Mouse (Mus musculus) heart, embryonic 16.5 days (tissue): ENCODE measurements around the gene Fcho2. TPM values are rescaled to one million over a fixed set of nuclear protein-coding genes. Genes with fewer than 3 reads are reported as not detected.
"Not testable (repeated sequence)": the region's sequence is repeated elsewhere in the genome, so short reads cannot be mapped to it uniquely, and the experiment has no call there.

Source experiments
- ATAC-seq: fragments of 200-750 bp; cut with Nextera tagmentation; replicated peaks from 2 replicates; pipeline ENCODE4 v1.8.0; 2017; ENCODE audit warnings: moderate number of reproducible peaks; ENCODE audit not compliant: insufficient read depth, low FRiP score; ENCODE audit errors: extremely low read depth
- H3K27ac ChIP-seq: fragments of 300-500 bp; sonication (generic); 2 replicates; pipeline ENCODE4 v1.5.1; 2014; ENCODE audit warnings: mild to moderate bottlenecking, low read length, control low read depth, moderate library complexity
- H3K27me3 ChIP-seq: fragments of 300-500 bp; sonication (generic); 2 replicates; pipeline ENCODE4 v1.6.1; 2014; ENCODE audit warnings: low read length, mixed read lengths; ENCODE audit not compliant: control insufficient read depth, insufficient read depth
- H3K36me3 ChIP-seq: fragments of 300-500 bp; sonication (generic); 2 replicates; pipeline ENCODE4 v1.6.1; 2014; ENCODE audit not compliant: control insufficient read depth, insufficient read depth
- H3K4me1 ChIP-seq: fragments of 300-500 bp; sonication (generic); 2 replicates; pipeline ENCODE4 v1.6.1; 2014; ENCODE audit warnings: low read length, mixed read lengths; ENCODE audit not compliant: control insufficient read depth, insufficient read depth
- H3K4me2 ChIP-seq: fragments of 300-500 bp; sonication (generic); 2 replicates; pipeline ENCODE4 v1.6.1; 2014; ENCODE audit warnings: low read depth, mild to moderate bottlenecking, control low read depth, low read length
- H3K4me3 ChIP-seq: fragments of 300-500 bp; sonication (generic); 2 replicates; pipeline ENCODE4 v1.5.1; 2014; ENCODE audit warnings: mild to moderate bottlenecking, control low read depth, low read length
- H3K9ac ChIP-seq: fragments of 300-500 bp; sonication (generic); 2 replicates; pipeline ENCODE4 v1.6.1; 2014; ENCODE audit warnings: low read length, control low read depth
- H3K9me3 ChIP-seq: fragments of 300-500 bp; sonication (generic); replicated peaks from 2 replicates; pipeline ENCODE4 v1.6.1; 2016; ENCODE audit warnings: low read length; ENCODE audit not compliant: control insufficient read depth
- WGBS: fragments of 180-500 bp; shearing (Covaris S2); extraction: QIAGEN DNeasy Blood & Tissue Kit; methylation state at CpG from one replicate; pipeline ENCODE4 v1.1.7; 2014; 5-methylcytosine and 5-hydroxymethylcytosine counted together
- polyA plus RNA-seq: library from polyadenylated mRNA; unstranded; fragments of >200 nt; fragmentation: Nextera tagmentation; extraction: Ambion mirVana; gene quantifications from 2 replicates; pipeline ENCODE4 v1.2.1, GENCODE M21; 2015

The Fcho2 gene
- polyA plus RNA-seq, 1 experiment from 2014 or later = 28.2 TPM

DNA sequence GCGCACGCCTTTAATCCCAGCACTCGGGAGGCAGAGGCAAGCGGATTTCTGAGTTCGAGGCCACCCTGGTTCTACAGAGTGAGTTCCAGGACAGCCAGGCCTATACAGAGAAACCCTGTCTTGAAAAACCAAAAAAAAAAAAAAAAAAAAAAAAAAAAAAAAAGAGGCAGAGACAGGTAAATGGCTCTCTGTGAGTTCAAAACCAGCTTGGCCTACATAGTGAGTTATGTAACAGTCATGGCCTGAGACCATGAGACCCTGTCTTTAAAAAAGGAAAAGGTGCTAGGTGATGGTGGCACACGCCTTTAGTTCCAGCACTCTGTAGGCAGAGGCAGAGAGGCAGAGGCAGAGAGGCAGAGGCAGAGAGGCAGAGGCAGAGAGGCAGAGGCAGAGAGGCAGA, 13.8 kb upstream of the Fcho2 start:
- H3K27me3 ChIP-seq, H3K4me1 ChIP-seq, H3K9me3 ChIP-seq, H3K4me3 ChIP-seq, H3K27ac ChIP-seq, ATAC-seq, H3K36me3 ChIP-seq, H3K9ac ChIP-seq, H3K4me2 ChIP-seq: not testable (repeated sequence)
- 96% methylated on average over 6 of the region's 6 CpGs for WGBS

- WGBS = 72% methylated on average over 4 of the region's 4 CpGs
- no peak overlapping the region for H3K4me2 ChIP-seq
- H3K9ac ChIP-seq = no peak overlapping the region
- no peak for ATAC-seq
- no peaks in the 10 kb centered on the region for H3K9me3 ChIP-seq
- no peaks in the 10 kb centered on the region for H3K27me3 ChIP-seq
- H3K4me3 ChIP-seq = no peak overlapping the region
- no peaks in the 10 kb centered on the region for H3K36me3 ChIP-seq
- H3K4me1 ChIP-seq = no peaks in the 10 kb centered on the region
- H3K27ac ChIP-seq = no peak overlapping the region
Measured at GRCm38 (mm10) chr13:98825574-98825973, 10.3 kb upstream of the Fcho2 start.

DNA sequence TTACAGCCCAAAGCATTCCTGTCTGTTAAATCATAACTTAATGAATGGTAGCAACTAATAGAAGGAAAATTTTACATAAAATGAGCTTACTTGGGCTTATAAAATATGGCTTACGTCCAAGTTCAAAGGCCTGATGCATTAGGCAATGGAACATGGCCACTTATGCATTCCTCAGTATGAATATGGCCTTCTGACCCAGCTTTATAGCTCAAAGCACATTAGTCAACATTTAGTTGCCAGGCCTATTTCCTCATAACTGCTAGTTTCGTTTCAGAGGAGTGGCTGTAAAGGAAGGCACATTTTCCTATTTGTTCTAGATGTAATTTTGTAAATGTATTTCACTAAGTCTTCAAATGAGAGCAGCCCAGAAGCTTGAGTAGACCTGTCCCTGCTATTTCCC, 3.8 kb upstream of the Fcho2 start:
- Histone ChIP-seq H3K27ac (no peak overlapping the region), H3K4me1 (no peaks in the 10 kb centered on the region), H3K4me2 (no peak overlapping the region), H3K9ac (no peak overlapping the region), H3K4me3 (no peak overlapping the region), H3K36me3 (no peaks in the 10 kb centered on the region), H3K27me3 (no peaks in the 10 kb centered on the region), H3K9me3 (no peaks in the 10 kb centered on the region)
- 66% methylated on average over 2 of the region's 2 CpGs for WGBS
- no peak for ATAC-seq

DNA sequence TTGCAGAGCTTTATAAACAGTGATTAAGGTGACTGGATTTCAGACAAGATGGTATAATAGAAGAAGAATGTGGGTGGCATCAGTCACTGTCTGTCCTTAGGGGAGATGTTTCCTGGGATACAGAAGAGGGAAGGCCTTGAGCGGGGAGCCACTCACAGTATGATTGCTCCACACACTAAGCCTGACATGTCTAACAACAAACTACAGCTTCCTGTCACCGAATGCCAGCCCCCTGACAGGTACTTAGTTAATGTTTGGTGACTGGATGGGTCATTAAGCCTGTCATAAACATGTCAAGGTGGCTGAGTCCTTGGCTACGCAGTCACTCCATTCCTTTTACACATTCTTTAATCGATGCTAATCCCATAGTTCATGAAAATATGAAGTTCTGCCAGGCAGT, 3.0 kb upstream of the Fcho2 start:
- no peak overlapping the region for H3K4me3 ChIP-seq
- H3K27me3 ChIP-seq = no peaks in the 10 kb centered on the region
- H3K4me2 ChIP-seq = no peak overlapping the region
- H3K4me1 ChIP-seq = peaks cover 3% of the 10 kb centered on the region
- no peak for ATAC-seq
- H3K27ac ChIP-seq = no peak overlapping the region
- 77% methylated on average over 4 of the region's 4 CpGs for WGBS
- H3K9ac ChIP-seq = no peak overlapping the region
- no peaks in the 10 kb centered on the region for H3K9me3 ChIP-seq
- no peaks in the 10 kb centered on the region for H3K36me3 ChIP-seq

DNA sequence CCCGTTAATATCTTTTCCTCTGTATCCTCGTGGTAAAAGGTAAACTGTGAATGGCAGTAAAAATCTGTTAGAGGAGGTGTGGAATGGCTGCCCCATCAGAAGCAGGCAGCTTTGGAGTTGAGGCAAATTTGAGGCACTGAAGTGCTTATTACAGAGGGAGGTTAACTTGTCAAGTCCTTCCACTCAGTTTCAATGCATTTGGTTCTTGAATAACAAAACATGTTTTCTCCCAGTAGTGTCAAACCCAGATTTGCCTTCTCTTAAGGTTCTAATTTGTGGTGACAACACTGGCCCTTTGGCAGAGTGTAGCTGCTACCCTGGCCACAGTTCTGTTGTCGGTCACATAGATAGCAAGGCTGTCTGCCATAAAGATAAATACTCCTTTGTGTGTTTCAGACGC, 2.5 kb upstream of the Fcho2 start:
- no peak for ATAC-seq
- Histone ChIP-seq H3K27me3 (no peaks in the 10 kb centered on the region), H3K27ac (no peak overlapping the region), H3K4me3 (no peak overlapping the region), H3K4me1 (peaks cover 5% of the 10 kb centered on the region), H3K9me3 (no peaks in the 10 kb centered on the region), H3K36me3 (no peaks in the 10 kb centered on the region), H3K9ac (no peak overlapping the region), H3K4me2 (no peak overlapping the region)
- WGBS = 60% methylated on average over 4 of the region's 4 CpGs

DNA sequence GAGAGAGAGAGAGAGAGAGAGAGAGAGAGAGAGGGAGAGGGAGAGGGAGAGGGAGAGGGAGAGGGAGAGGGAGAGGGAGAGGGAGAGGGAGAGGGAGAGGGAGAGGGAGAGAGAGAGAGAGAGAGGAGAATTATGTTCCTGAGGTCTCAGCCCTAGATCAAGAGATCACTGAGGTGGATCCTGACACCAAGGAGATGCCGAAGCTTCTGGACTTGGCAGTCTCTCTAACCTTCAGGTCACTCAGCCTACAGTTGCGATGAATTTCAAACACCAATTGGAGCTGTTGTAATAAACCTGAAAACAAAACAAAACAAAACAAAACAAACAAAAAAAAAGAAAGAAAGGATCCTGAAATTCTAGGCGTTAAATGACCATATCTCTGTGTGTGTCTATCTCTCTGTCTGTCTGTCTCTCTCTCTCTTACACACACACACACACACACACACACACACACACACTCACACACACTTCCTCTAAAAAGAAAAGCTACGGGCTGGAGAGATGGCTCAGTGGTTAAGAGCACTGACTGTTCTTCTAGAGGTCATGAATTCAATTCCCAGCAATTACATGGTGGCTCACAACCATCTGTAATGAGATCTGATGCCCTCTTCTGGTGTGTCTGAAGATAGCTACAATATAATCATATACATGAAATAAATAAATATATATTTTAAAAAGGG, 1.9 kb upstream of the Fcho2 start:
- not testable (repeated sequence) for H3K4me3 ChIP-seq, H3K4me1 ChIP-seq, ATAC-seq, H3K27ac ChIP-seq, H3K9ac ChIP-seq, H3K4me2 ChIP-seq, H3K9me3 ChIP-seq, H3K27me3 ChIP-seq, H3K36me3 ChIP-seq
- WGBS = 74% methylated on average over 4 of the region's 4 CpGs

GRCm38 (mm10) chr13:98816571-98816970, 1.3 kb upstream of the Fcho2 start:
- peaks cover 8% of the 10 kb centered on the region for H3K4me1 ChIP-seq
- H3K4me2 ChIP-seq = no peak overlapping the region
- H3K9me3 ChIP-seq = no peaks in the 10 kb centered on the region
- no peaks in the 10 kb centered on the region for H3K36me3 ChIP-seq
- H3K27me3 ChIP-seq = no peaks in the 10 kb centered on the region
- no peak overlapping the region for H3K27ac ChIP-seq
- WGBS = 82% methylated on average over 9 of the region's 9 CpGs
- H3K4me3 ChIP-seq = no peak overlapping the region
- no peak overlapping the region for H3K9ac ChIP-seq
- ATAC-seq = no peak

DNA sequence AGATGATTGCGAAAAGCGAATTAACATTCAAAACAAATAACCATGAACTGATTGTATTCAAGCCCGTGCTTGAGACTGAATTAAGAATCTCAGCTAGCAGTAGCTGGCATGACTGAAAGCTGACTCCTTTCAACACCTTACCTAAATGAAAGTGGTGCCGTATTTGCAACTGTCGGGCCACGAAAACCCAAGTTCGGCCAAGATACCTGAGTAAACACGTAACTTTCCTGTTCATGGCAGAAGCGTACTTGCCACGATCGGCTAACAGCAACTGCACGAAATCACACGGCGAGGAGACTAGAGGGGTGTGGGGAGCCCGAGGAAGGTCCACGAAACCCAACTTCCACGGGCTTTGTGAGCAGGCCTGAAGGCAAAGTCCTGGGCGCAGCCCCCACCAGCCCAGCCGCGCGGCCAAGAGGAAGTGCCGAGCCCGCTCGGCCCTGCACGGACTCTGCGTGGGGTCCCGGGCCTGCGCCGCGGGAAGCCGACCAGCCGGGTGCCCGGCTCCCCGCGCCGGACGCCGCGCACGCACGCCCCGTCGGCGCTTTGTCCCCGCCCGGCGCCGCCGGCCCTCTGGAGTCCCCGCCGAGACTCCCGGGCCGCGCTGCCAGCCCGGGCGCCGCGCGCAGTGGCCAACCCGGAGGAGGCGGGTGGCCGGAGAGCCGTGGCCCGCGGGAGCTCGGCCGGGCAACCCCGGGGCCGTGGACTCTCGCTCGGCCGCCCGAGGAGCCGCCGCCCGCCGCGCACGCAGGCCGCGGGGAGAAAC, 791 bp downstream of the Fcho2 start:
- Histone ChIP-seq H3K27me3 (no peaks in the 10 kb centered on the region), H3K4me2 (peak overlapping the region; percentile 78), H3K9ac (peak overlapping the region; percentile 98), H3K4me1 (peaks cover 10% of the 10 kb centered on the region), H3K36me3 (no peaks in the 10 kb centered on the region), H3K27ac (peak overlapping the region; percentile 98), H3K9me3 (no peaks in the 10 kb centered on the region), H3K4me3 (peak overlapping the region; percentile 94)
- ATAC-seq = peak; percentile 37
- WGBS = under 1% methylated on average over 67 of the region's 81 CpGs

- 21% methylated on average over 12 of the region's 12 CpGs for WGBS
- H3K27ac ChIP-seq = peak overlapping the region; percentile 98
- peaks cover 10% of the 10 kb centered on the region for H3K4me1 ChIP-seq
- no peaks in the 10 kb centered on the region for H3K9me3 ChIP-seq
- H3K4me2 ChIP-seq = peak overlapping the region; percentile 78
- no peaks in the 10 kb centered on the region for H3K36me3 ChIP-seq
- no peak for ATAC-seq
- peak overlapping the region; percentile 94 for H3K4me3 ChIP-seq
- H3K9ac ChIP-seq = peak overlapping the region; percentile 98
- no peaks in the 10 kb centered on the region for H3K27me3 ChIP-seq
Measured at GRCm38 (mm10) chr13:98813596-98814274, 1.5 kb downstream of the Fcho2 start.
